Mouse (Mus musculus): ENCODE measurements around the gene Gfod2.

Gfod2 gene

DNA sequence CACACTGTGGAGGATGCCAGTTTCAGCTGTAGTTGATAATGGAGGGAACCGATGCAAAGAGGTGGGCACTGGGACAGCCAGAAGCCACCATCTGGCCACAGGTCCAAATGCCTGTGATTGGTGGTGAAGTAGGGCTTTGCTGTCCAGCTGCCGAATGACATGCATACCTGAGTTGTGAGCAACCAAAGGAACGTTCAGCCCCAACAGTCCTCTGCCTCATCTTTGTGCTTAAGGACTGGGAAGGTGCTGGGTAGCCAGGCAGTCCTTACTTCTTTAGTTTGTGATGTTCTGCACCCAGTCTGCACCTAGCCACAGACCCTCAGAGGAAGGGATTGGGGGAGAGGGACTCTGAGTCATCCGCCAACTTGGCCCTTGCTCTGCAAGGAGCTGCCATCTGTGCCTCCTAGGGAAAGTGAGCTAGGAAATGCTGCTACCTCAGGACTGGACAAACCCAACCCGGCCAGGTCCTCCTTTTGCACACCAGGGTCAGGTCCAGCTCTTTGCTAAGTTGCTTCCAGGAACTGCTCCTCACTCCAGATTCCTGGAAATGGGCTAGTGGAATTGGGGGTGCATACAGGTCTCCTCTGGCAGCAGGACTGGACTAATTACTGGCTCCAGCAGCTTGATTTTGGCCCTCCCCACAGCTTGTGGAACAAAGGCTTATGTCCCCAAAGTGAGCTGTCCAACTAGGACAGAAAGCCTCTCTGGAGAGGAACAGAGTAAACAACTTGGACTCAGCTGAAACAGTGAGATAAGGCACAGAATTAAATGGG lies 10.2 kb upstream of the Gfod2 start:
- in situ Hi-C loops (cut with MboI; ENCODE audit: low sequenced_read_pairs), result no loop called here

DNA sequence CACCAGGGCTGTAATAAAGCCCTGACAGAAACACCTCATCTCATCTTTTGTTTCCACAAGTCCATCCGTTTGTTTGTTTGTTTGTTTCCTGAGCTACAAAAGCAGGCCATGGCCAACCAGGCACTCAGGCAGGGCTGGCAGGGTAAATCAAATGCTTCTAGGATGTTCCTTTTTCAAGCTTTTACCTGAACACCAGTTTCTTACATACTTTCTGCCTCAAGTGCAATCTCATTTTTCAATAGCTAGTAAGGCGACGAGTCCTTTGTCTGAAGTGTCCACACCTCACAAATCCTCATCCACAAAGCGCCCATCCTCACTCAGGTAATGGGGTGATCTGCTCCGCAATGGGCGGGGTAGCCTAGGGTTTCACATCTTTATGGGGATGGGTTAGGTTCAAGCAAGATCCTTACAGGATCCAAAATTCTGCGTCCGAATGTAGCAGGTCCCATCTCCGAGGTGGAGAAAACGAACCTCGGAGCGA lies 628 bp downstream of the Gfod2 start:
- in situ Hi-C loops (cut with MboI; ENCODE audit: low sequenced_read_pairs), result no loop called here

DNA sequence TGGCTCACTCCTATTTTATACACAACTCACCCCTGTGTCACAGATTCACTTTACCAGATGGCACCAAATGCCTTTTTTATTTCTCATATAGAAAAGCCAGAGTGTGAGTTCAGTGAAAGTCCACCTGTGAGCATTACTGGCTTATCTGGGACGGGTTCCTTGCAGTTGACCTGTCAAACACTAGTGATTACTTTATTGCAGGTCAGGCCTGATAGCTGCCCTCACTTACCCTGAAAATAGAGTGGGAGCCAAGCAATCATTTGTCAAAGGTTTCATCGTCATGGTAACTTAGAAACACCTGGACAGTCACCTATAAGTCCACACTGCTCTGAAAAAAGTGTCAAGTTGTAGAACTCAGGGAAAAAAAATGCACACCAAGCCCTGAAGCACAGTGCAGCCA lies 3.8 kb downstream of the Gfod2 start:
- in situ Hi-C loops (cut with MboI; ENCODE audit: low sequenced_read_pairs), result no loop called here

DNA sequence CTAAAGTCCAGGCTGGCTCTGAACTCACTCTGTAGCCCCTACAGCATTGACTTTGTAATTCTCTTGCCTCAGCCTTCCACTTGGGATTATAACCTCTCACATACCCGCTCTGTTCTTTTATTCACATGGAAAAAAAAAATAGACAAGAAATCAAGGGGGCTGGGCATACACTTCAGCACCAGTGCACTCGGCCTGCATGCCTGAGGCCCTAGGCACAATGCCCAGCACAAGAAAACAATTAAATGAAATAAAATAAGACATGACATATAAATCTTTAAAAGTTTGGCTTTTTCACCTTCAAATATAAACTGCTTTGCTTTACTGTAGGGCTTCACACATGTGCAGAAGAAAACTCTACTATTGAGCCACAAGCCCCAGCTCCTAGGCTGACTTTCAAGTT lies 4.5 kb downstream of the Gfod2 start:
- in situ Hi-C loops (cut with MboI; ENCODE audit: low sequenced_read_pairs), result no loop called here

DNA sequence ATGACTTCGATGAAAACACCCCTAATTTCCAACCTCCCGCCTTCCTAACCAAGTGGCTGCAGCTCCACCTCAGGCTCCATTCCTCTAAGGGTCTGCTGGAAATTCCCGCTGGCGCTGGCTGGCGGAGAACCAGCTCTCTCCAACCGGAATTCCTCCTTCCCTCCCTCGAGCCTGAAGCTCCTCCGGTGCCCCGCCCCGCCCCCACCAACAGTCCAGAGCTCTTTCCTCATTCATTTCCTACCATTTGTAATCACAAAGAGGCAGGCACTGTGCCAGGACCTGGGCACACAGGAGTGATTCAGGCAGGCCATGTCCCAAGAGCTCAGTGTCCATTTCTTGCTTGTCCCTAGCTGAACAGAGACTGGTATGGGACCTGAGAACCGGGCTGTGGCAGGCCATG lies 7.9 kb downstream of the Gfod2 start:
- in situ Hi-C loops (cut with MboI; ENCODE audit: low sequenced_read_pairs), result no loop called here

DNA sequence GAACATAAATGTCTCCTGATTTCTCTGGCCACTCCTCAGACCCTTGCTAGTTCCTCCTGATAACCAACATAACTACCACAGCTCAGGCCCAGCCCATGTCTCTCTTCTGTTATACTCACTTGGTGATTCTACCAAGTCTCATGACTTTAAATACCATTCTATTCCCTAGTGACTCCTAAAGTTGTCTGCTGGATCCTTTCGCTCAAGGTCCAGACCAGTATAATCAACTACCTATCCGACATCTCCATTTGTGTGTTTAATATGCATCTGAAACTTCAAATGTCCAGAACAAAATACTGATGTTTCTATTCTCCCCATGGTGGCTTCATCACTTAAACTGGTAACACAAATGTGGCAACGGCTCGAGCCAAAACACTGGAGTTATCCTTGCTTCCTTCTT lies 15.2 kb downstream of the Gfod2 start:
- in situ Hi-C loops (cut with MboI; ENCODE audit: low sequenced_read_pairs), result no loop called here

DNA sequence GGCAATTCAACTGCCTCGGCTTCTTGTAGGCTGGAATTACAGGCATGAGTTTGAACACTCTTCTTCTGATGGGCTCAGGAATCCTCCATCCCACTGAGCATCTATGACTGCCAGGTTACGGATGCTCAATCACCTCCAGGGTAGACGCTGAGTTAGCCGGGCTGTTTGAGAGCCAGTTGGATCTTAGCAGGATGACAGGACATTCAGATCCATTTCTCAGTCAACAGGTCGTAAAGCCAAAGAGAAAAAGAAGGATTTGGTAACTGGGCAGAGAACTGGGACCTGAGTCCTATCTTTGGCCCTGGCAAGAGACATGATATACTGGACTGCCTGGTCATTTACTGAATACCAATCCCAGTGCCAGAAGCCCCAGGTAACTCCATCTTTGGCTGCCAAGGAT lies 19.2 kb downstream of the Gfod2 start:
- in situ Hi-C loops (cut with MboI; ENCODE audit: low sequenced_read_pairs), result no loop called here

DNA sequence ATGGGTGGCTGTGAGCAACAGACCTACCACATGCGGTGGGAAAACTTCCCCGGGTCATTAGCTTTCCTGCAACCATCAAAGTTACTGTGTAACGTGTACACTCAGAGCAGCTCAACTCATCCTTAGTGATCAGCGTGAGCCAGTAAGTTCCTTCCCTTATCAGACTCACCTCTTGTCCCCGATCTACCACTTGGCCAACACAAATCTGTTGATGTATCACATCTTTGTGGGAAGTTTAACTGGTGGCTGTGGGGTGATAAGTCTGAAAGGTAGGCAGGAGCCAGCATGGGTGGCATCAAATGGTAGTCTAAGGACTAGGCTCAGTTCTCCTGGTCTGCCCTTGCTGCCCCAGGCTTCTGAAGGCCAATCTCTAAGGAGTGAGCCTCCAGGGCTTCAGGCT lies 26.3 kb downstream of the Gfod2 start:
- in situ Hi-C loops (cut with MboI; ENCODE audit: low sequenced_read_pairs), result no loop called here

DNA sequence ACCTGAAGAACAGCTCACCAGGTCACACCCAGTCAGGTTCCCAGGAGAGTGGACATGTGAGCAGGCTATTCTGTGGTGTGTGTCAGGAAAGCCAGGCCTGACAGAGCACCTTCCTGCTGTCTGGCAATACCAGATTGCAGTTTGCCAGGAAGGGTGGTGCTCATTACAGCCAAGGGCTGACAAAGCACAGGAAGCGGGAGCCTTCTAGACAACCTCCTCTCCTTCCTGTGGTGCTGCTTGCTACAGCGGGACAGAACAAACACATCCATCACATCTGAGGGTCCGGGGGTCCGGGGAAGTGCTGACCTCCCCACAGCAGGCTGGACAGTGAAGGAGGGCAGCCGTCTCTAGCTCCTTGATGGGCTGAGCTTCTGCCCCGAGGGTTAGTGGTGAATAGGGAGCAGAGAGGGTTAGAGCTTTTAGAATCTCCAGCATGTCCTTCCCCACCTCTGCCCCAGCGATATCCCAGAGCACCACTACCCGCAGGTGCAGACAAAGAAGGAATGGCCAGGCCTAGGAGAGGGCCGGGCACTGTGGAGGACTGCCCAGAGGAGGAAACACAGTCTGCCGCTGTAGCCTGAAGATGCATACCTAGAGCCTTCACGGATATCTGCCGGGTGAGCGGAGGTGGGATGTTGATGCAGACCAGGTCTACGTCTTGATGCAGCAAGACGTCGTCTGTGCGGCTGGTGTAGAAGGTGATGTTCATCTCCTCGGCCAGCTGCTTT lies 30.9 kb downstream of the Gfod2 start:
- in situ Hi-C loops (cut with MboI; ENCODE audit: low sequenced_read_pairs), result no loop called here

DNA sequence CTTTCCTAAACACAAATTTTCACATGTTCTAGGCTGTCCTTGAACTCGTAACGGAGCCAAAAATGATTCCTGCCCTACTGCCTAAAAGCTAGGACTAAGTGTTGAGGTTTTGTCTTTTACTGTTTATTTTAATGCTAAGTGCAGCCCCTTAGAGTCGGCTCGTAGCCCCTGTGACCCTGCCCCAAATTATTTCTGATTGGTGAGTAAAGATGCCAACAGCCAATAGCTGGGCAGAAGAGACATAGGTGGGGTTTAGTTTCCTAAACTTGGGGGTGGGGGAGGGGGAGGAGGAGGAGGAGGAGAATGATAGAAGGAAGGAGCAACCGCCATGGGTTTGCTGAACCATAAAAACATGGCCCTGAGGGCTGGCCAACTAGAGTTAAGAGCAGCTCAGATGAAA lies 32.7 kb downstream of the Gfod2 start:
- in situ Hi-C loops (cut with MboI; ENCODE audit: low sequenced_read_pairs), result no loop called here

DNA sequence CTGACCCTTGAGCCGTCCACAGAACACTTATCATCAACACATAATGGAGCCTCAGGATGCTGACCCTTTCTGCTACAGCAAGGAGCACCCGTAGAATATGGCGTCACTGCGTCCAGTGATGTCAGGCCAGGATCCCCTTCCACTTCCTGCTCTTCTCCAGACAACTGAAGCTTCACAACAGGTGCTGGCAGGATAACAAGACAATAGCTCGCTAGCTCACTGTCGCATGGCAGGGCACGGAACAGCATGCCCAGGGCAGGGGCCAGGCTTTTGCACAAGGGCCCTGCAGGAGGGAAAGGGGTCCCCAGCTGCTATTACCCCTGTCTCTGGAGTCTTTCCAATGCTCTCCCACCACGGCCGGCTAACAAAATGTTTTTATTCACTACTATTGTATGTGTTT lies 35.6 kb downstream of the Gfod2 start:
- in situ Hi-C loops (cut with MboI; ENCODE audit: low sequenced_read_pairs), result no loop called here

DNA sequence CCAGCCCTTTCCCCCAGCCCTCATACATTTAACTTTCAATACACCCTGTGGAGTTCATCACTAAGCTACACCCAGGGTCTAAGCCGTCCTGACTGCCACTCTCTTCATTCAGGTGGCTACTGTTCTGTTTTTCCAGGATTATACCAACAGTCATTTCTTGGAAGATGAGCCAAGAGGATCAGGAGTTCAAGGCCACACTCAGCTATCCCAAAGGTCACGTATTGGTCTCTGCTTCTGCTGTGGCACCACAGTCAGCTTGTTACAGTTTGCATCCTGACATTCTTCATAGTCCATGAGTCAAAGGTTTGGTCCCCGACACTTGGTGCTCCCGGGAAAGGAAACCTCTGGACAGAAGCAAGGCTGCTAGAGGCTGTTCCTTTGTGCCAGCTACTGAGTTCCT lies 38.8 kb downstream of the Gfod2 start:
- in situ Hi-C loops (cut with MboI; ENCODE audit: low sequenced_read_pairs), result loop anchor here (10.0 kb wide), 1 partner anchor 75 kb away; no protein-coding TSS in a partner anchor

DNA sequence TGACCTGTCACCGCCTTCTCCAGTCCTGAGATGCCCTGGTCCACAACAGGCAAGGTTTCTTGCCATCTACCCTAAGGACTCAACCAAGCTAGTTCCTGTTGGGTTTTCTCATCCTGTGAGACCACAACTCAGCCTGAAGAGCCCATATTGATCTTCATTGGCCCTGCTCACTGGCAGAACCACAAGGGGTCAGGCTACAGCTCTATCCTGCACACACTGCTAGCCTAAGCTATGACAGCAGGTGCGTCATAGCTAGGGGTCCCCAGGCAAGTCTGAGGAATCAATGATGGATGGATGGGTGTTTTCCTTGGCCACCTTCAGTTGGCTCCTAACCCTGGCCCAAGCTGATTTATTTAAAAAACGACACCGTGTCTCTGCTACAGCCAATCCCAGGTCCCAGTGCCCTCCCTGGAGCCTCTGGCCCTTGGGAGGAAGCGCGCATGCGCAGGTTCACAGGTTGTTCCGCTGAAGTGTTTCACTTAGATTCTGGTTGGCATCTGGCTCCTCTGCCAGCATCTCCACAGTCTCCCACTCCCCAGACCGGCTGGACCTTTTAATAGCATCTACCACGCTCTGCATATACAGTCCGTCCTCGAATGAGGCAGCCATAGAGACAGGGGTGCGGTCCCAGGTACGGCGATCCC lies 42.0 kb downstream of the Gfod2 start:
- in situ Hi-C loops (cut with MboI; ENCODE audit: low sequenced_read_pairs), result loop anchor here (10.0 kb wide), 1 partner anchor 78 kb away; no protein-coding TSS in a partner anchor

DNA sequence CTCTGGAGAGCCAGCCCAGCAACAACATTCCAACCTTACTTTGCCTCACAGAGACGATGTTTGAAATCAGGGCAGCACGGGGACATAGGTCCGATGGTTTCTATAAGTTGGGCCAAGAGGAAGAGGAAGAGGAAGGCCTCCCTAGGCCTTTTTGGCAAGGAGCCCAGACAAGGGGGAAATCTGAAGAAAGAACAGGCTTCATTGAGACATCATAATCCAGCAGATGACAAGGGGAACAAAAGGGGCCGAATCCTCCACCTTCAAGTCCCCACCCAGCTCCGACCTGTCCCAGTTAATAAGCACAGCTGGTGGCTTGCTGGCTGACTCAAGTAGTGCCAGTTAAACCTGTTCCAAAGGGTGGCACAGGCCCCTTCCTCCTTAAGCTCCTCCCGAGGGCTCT lies 43.4 kb downstream of the Gfod2 start:
- in situ Hi-C loops (cut with MboI; ENCODE audit: low sequenced_read_pairs), result loop anchor here (10.0 kb wide), 1 partner anchor 80 kb away; no protein-coding TSS in a partner anchor

DNA sequence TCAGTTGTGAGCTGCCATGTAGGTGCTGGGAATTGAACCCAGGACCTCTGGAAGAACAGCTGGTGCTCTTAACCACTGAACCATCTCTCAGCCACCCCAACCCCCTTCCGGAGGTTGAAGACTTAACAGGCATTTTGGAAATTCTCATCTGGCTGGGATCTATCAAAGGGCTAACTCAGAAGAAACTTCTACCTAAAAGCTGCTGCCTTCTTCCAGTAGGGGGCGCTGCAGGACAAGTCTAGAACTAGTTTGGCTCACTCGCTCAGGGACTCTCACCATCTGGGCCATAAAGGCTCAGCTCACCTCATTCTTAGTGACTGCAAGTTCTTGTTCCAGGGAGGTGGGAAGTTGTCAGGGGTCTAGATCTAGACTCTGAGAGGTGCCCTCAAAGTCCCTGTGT lies 44.3 kb downstream of the Gfod2 start:
- in situ Hi-C loops (cut with MboI; ENCODE audit: low sequenced_read_pairs), result loop anchor here (10.0 kb wide), 1 partner anchor 81 kb away; no protein-coding TSS in a partner anchor

DNA sequence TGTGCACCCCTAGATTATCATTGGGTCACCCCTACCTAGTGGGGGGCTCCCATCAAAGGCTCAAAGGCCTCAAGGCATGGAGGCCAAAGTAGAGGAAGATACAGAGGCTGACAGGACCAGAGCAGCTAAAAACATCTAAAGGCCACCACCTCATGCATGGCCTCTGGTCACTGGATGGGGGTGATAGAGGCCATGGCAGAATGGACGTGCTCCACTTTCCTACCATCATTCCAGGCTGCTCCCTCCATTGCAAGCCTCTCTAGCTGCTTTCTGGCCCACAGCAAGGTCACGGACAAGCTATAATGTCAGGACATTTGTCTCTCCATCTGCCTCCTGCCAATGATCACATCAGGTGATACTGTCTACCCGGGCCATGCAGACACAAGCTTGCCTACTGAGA lies 46.2 kb downstream of the Gfod2 start:
- in situ Hi-C loops (cut with MboI; ENCODE audit: low sequenced_read_pairs), result loop anchor here (10.0 kb wide), 1 partner anchor 83 kb away; no protein-coding TSS in a partner anchor

DNA sequence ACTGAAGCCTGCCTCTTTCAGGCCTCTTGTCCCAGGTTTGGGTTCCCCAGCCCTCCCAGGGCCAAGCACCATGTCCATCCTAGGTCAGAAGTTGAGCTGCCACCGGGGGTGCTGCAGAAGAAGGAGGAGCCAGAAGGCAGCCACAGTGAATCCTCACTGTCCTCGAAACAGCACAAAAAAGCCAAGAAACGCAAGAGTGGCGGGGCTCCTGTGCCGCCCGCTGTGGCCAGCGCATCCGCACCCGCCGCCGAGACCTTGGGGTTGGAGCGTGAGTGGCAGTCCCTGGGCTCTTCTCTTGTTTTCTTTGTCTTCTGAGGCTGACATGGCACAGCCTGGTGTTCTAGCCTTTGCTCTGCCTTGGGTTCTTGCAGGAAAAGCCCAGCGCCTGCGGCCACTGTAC lies 49.1 kb downstream of the Gfod2 start:
- in situ Hi-C loops (cut with MboI; ENCODE audit: low sequenced_read_pairs), result no loop called here

DNA sequence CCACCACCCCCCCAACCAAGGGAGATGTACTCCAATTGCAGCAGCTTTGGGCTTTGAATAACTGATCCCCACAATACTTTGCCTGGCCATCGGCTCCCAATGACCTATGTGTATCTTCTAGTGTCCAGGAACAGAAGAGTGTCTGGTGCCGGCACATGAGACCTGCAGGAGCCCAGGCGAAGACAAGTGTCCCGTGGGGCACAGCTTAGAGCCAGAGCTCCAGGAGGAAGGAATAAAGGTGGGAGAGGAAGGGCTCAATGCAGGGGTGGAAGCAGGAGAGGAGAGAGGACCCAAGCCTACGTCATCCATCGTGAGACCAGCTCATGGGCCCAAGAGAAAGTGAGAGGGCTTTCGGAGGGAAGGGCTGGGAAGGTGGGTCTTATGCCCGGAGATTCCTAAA lies 49.8 kb downstream of the Gfod2 start:
- in situ Hi-C loops (cut with MboI; ENCODE audit: low sequenced_read_pairs), result no loop called here

DNA sequence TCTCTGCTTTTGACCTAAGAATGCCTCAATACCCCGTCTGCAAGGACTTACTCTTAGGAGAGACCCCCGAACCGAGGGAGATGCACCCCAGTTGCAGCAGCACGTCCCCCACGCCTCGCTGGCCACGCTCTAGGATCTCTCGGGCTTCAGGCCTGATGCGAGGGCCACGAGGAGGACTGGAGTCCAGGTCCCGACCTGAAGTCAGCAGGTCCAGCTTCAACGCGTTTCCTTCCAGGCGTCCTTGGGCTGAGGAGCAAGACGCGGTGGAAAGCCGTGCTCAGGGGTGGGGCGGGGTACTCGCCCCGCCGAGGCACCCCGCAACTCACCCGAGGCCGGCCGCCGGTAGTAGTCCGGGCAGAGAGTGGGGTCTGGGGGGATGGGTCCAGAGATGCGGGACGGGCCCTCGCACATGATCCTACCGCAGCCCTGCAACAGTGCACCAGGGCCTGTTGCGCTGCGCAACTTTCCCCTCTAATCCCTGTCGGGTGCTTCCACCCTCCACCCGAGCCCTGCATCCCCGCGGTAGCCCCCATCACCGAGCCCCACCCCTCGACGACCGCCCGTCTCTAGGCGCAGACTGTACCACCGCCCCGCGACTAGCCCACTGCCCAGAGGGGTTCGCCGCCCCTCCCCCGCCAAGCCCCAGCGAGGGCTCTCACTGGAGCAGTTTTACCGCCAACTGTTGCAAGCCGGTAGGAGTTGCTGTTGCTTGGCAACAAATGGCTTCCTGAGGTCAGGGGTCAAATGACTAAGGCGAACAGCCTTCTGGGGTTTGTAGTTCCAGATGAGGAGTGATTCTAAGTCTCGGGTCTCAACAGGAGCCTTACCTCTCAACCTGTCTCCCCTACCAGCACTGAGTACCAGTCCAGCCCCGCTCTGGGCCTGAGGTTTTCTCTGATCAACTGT lies 50.7 kb downstream of the Gfod2 start, which contains the start of the genes 4933405L10Rik and Enkd1:
Gene 4933405L10Rik, plus strand, starts transcription at position 158 of the 906 bp plus-strand sequence.
Gene Enkd1, minus strand, starts transcription at position 713 of the 906 bp plus-strand sequence.
- in situ Hi-C loops (cut with MboI; ENCODE audit: low sequenced_read_pairs), result no loop called here

DNA sequence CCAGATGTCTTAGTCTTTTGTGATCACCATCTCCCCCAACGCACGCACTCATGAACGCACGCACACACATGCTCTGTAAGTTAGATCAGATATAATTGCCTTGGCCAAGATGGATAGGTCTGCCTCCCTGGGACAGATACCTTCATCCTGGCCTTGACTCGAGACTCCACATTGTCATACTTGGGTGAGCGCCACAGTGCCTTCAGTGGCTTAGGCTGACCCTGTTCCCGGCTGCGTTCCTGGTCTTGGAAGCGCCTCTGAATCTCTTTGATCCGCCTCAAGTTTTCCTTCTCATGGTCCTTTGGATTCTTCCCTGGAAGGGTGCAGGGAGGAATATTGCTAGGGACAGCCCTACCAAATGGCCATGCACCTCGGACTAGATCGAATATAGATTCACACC lies 52.0 kb downstream of the Gfod2 start:
- in situ Hi-C loops (cut with MboI; ENCODE audit: low sequenced_read_pairs), result no loop called here
